Mouse (Mus musculus) layer of hippocampus, adult 2 months (tissue): ENCODE measurements around the gene Cbfa2t3. TPM values are rescaled to one million over a fixed set of nuclear protein-coding genes. Genes with fewer than 3 reads are reported as not detected.

Source experiments
- DNase-seq, 2 experiments: peaks; one replicate each; pipeline ENCODE4 v3.0.0; 2022; ENCODE audit warnings: low spot score in 2 of 2
- H3K27ac ChIP-seq: fragments of 200-600 bp; 2 replicates; pipeline ENCODE4 v1.8.1; 2022
- H3K4me3 ChIP-seq: fragments of 200-600 bp; 2 replicates; pipeline ENCODE4 v1.8.1; 2022; ENCODE audit warnings: mild to moderate bottlenecking
- CTCF ChIP-seq: fragments of 200-600 bp; conservative IDR thresholded peaks from 2 replicates; pipeline ENCODE4 v1.8.1; 2022; ENCODE audit warnings: antibody characterized with exemption, mild to moderate bottlenecking, moderate library complexity
- total RNA-seq, 2 experiments: library from RNA; stranded (reverse); gene quantifications; 2 replicates each; pipeline ENCODE4 v1.2.3; 2021

Gene Cbfa2t3
- total RNA-seq, 2 experiments from 2014 or later: 38.0 to 49.8 TPM

- DNase-seq: no peak
- H3K4me3 ChIP-seq: no peak overlapping the region
- peak overlapping the region; percentile 51; the same call in 1 of the 2 replicates for H3K27ac ChIP-seq
- TF ChIP-seq CTCF: no peak
These were observed 36.2 kb upstream of the Cbfa2t3 start for GRCm38 (mm10) chr8:122735110-122735509.

GRCm38 (mm10) chr8:122728630-122729029 is 29.7 kb upstream of the Cbfa2t3 start:
- Histone ChIP-seq H3K27ac (no peak overlapping the region), H3K4me3 (no peak overlapping the region)
- TF ChIP-seq CTCF: no peak
- DNase-seq: no peak

GRCm38 (mm10) chr8:122727412-122727811 is 28.5 kb upstream of the Cbfa2t3 start:
- Histone ChIP-seq H3K4me3 (no peak overlapping the region), H3K27ac (no peak overlapping the region)
- 0 out of 2 replicates have a peak, but pooled peaks have one; percentile 7 for TF ChIP-seq CTCF
- no peak for DNase-seq

- TF ChIP-seq CTCF: no peak
- H3K4me3 ChIP-seq: no peak overlapping the region
- no peak overlapping the region for H3K27ac ChIP-seq
- no peak for DNase-seq
These were observed 27.9 kb upstream of the Cbfa2t3 start for GRCm38 (mm10) chr8:122726789-122727188.

- Histone ChIP-seq H3K4me3 (no peak overlapping the region), H3K27ac (no peak overlapping the region)
- no peak for DNase-seq
- no peak for TF ChIP-seq CTCF
These were observed 26.3 kb upstream of the Cbfa2t3 start for GRCm38 (mm10) chr8:122725187-122725586.

GRCm38 (mm10) chr8:122720811-122721640 is 22.1 kb upstream of the Cbfa2t3 start:
- no peak for TF ChIP-seq CTCF
- no peak for DNase-seq
- Histone ChIP-seq H3K4me3 (no peak overlapping the region), H3K27ac (peak overlapping the region; percentile 28; the same call in 1 of the 2 replicates)

- no peak for DNase-seq
- TF ChIP-seq CTCF: no peak
- Histone ChIP-seq H3K27ac (peak overlapping the region; percentile 28; the same call in 1 of the 2 replicates), H3K4me3 (peak overlapping the region; percentile 33)
These were observed 21.3 kb upstream of the Cbfa2t3 start for GRCm38 (mm10) chr8:122720070-122720729.

- H3K27ac ChIP-seq: peak overlapping the region; percentile 28; the same call in 1 of the 2 replicates
- TF ChIP-seq CTCF: peak; percentile 31
- H3K4me3 ChIP-seq: no peak overlapping the region
- no peak for DNase-seq
These were observed 20.7 kb upstream of the Cbfa2t3 start for GRCm38 (mm10) chr8:122719500-122720065.

- H3K4me3 ChIP-seq: no peak overlapping the region
- no peak for DNase-seq
- no peak overlapping the region for H3K27ac ChIP-seq
- TF ChIP-seq CTCF: no peak
These were observed 20.0 kb upstream of the Cbfa2t3 start for GRCm38 (mm10) chr8:122718711-122719499.

- no peak for DNase-seq
- no peak for TF ChIP-seq CTCF
- H3K4me3 ChIP-seq: no peak overlapping the region
- H3K27ac ChIP-seq: no peak overlapping the region
These were observed 19.1 kb upstream of the Cbfa2t3 start for GRCm38 (mm10) chr8:122717869-122718509.

GRCm38 (mm10) chr8:122716566-122716965 is 17.7 kb upstream of the Cbfa2t3 start:
- no peak for TF ChIP-seq CTCF
- Histone ChIP-seq H3K27ac (no peak overlapping the region), H3K4me3 (no peak overlapping the region)
- no peak for DNase-seq

- DNase-seq: no peak
- no peak for TF ChIP-seq CTCF
These were observed 14.2 kb upstream of the Cbfa2t3 start for GRCm38 (mm10) chr8:122713157-122713518.

More at GRCm38 (mm10) chr8:122713157-122713518, 14.2 kb upstream of the Cbfa2t3 start:
- Histone ChIP-seq H3K27ac (no peak overlapping the region), H3K4me3 (no peak overlapping the region)
